Mouse (Mus musculus) liver, adult 2 months (tissue): ENCODE results near the gene 5730455P16Rik.

Experiments
- CTCF ChIP-seq: fragments of 200-500 bp; IDR thresholded peaks from 2 replicates; pipeline ENCODE4 v1.5.1; 2011; ENCODE audit warnings: low read depth, low read length, control low read depth
- POLR2A ChIP-seq: fragments of 200-500 bp; IDR thresholded peaks from 2 replicates; pipeline ENCODE4 v1.6.1; 2011; ENCODE audit warnings: low read length, control low read depth; ENCODE audit not compliant: insufficient read depth; ENCODE audit errors: extremely low read depth

DNA sequence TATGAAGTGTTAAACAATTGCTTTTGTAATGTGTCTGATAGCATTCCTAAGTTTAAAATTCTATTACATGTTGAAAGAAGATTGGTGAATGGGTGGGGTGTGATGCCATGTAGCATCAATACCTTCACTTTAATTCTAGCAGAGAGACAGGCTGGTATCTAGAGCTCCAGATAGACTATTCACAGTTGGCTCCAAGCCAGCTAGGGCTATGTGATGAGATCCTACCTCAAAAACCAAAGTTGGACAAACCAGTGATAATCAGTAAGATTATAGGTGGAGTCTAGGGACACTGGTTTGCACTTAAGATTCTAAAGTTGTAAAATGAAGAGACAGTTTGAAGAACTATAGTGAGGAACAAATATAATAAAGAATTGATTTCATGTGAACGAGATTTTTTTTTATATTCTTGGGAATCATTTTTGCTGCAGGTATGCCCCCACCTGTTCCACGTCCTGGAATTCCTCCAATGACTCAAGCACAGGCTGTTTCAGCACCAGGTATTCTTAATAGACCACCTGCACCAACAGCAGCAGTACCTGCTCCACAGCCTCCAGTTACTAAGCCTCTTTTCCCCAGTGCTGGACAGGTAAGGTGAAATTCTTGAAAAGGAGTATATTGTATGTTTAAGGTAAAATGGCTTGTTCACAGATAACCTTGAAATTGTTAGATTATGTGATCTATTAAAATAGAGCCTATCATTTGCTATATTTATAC is 13.7 kb upstream of the 5730455P16Rik start:
- TF ChIP-seq CTCF: no peak
- TF ChIP-seq POLR2A: no peak
